Mouse (Mus musculus): ENCODE measurements at regions not wholly inside any gene's neighbourhood (a gene's known extent, or its start where the extent isn't known, plus 50 kb on each side); places are given as distances from the start of the nearest gene placed in this dataset.

DNA sequence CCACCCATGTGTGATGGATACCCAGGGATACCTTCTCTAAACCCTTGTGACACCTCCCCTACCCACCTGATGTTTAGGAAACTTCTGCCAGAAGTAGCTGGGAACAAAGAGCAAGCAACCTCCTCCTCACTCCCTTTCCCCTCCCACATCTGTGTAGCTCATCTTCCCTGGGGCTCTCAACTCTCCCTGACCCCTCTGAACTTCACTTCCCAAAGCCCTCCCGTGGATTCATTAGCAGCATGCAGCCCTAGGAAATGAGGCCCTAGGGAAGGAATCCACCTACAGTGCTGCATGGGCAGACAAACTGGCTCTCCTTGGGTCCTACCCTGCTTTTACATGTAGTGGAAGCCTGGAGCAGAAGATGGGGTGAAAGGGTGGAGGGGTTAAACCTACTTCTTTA lies 370.6 kb downstream of the Gm9195 start:
- ATAC-seq (replicated peaks; ENCODE audit: poor library complexity, severe bottlenecking): no peak

DNA sequence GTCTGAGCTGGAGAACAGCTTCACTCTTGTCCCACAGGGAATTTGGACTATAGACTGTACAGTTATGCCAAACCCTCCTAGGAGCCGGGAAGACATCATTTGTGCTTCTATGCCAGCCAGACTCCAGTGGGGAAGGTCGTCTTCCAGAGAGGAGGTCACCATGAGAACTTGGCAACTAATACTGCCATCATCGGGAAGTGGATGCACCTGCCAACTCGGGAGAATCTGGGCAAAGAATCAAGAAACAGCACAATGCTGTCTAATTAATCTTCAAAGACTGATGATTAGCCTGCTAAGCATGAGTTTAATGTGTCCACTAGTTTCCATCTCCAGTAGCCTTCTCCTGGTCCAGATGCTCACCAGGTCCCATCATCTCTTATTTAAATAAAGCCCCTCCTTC lies 374.8 kb downstream of the Gm9195 start:
- ATAC-seq (replicated peaks; ENCODE audit: poor library complexity, severe bottlenecking): no peak

DNA sequence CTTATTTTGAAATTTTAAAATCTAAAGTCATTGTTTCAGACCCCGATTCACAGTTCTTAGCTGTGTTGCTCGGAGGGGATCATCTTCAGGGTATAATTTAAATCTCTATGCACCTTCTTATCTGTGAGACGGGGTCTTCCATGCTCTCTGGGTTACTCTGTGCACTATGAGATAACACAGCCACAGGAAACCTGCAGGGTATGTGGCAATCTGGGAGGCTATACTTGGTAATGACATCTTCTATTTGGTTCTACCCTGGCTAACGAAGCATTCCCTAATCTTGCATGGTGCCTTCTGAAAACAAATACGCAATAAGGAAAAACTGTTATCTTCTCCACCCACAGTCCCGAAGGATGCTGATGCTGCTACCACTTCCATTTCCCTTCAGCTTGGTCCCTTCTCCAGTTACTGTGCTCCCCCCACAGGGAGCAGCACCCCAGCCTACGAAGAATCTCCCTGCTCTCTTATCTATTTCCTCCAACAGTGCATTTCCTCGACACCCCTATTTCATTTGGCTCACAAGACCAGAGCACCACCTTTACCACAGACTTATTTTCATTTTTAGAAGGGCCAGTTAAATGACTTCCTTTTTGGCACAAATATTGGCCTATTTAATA lies 378.2 kb downstream of the Gm9195 start:
- ATAC-seq (replicated peaks; ENCODE audit: poor library complexity, severe bottlenecking): peak; percentile 63

DNA sequence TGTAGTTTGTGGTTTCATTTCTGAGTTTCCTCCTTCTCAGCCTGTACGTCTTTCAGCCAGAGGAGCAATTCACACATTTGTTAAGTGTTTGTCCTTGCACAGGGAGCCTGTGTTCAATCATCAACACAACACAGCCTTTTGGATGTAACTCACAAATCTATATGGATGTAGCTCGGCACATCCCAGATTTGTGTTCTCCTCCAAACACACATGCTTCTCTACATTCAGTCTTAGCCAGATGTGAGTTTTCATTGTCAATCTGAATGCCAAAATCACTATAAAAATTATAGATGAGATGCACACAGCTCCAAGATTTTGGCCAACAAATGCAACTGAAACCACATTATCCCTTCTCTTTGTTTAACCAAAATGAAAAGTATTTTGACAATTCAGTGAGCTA lies 380.9 kb downstream of the Gm9195 start:
- ATAC-seq (replicated peaks; ENCODE audit: poor library complexity, severe bottlenecking): no peak

DNA sequence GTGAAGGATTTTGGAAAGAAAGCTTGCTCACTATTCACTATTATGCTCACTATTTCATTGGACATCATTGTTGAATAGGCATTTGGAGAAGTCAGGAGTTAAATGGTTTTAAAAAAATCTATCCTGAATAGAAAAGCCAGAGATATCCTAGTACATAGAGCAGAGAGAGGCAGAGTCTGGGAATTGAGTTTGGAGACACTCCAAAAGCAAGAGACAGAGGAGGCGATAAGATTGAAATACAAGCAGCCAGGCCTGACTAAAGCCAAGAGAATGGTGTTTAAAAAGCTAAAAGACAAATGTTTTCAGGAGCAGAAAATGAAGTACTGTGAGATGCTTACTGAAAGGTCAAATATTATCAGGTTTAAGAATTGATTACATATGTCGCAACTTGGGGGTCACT lies 400.1 kb downstream of the Gm9195 start:
- no peak for ATAC-seq (replicated peaks; ENCODE audit: poor library complexity, severe bottlenecking)

DNA sequence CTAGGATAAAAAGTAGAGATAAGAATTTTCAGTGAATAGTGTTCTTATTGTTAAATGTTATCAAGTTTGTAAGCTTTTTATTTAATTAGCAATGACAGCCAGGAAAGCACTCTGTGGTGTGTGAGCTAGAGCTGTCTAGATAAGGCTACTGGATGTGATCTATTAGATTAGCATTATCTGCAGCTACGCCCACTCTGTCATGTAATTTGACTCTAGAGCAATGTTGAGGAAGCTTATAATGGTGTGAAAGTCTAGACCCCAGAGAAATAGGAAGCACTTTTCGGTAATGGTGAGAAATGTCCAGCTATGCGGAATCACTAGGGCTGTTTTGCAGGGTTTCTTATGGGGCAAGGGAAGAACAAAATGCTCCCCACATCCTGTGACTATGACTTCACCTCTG lies 410.2 kb downstream of the Gm9195 start:
- ATAC-seq (replicated peaks; ENCODE audit: poor library complexity, severe bottlenecking): no peak

DNA sequence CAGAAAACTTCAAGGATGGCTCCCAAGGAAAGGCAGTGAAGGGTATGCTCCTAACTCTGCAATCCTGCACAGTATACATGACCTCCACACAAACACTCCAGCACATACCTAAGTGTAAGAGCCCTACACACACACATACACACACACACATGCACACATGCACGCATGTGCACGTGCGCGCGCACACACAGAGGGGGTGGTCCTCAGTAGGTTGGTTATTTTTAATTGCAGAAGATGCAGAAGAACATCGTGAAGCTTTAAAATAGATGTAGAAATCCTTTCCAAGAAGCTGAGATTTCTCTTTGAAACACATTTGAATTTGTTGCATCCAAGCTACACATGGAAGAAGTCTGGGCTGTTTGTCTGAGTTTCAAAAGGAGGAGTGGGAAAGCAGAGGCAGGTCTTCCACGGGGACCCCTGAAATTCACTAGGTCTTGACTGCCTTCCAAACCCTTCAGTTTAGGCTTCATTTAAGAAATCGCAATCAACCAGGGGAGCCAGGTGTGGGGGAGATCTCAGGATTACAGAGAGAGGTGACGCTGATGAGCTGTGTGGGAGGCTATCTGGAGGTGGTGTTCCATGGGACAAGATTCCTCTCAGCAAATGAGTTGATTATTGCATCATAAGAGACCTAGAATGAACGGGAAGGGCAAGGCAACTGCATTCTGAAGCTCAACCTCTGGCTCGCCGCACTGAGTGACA lies 427.4 kb downstream of the Gm9195 start:
- no peak for ATAC-seq (replicated peaks; ENCODE audit: poor library complexity, severe bottlenecking)

DNA sequence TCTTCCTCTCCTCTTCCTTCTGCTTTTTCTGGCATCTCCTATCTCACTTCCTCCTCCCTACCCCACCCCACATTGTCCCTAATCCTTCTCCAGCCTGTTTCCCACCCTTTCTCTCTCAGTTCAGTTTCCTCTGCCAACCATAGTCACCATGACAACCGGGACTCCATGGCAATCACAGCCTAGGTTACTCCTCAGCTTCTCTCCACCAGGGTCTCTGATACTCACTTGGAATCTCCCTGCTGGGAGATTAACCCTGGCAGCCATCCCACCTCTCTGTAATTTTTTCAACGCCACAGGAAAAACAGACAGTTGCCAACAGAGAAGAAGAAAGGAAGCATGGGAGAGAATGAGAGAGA lies 448.8 kb downstream of the Gm9195 start:
- no peak for ATAC-seq (replicated peaks; ENCODE audit: poor library complexity, severe bottlenecking)

DNA sequence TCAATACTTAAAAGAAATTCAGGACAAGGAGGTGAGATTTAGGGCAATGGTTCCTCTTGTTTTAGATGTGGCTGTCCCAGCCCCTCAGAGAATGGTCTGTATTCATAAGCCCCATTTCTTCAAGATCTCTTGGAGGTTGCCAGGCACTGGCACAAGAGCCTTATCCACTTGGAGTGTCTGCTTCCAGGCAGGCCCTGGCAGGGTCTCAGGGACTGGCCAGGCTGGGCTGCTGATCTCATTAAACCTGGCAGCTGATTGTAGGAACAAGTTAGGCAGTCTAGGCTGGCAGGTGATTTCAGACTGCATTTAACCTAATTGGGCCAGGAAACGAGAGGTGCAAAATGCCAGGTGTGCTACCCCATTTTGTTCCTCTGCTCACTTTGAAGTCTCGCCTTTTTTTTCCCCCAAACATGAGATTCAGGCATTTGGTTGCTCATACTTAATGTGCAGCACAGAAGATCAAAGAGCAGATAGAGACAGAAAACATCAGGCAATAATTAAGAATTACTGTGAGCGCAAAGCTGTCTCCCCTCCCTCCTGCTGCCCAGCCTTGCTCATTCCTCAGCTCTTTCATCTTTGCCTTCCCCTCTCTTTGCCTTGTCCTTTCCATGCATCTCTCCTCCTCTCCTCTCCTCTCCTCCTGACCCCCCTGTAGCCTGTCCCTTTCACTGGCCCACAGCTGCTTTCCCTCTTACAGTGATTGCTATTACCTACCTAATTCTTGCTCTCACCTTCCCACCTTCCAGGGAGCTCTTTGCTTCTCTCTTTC lies 449.3 kb downstream of the Gm9195 start:
- no peak for ATAC-seq (replicated peaks; ENCODE audit: poor library complexity, severe bottlenecking)

DNA sequence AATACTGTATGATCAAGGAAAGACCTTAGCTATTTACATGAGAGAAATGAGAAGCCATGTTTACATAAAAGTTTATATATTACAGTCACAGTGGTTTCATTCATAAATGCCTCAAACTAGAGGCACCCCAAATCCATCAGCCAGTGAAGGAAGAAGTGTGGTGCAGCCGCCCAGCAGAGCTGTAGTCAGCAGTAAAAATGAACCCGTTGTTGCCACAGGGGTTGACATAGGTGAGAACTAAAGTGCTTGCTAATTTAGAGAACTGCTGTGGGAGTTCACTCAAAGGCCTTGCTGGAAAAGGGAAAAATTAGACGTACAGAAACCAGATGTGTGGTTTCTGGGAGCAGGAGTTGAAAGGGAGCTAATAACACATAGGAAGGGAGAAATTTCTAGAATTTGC lies 461.2 kb downstream of the Gm9195 start:
- ATAC-seq (replicated peaks; ENCODE audit: poor library complexity, severe bottlenecking): no peak

DNA sequence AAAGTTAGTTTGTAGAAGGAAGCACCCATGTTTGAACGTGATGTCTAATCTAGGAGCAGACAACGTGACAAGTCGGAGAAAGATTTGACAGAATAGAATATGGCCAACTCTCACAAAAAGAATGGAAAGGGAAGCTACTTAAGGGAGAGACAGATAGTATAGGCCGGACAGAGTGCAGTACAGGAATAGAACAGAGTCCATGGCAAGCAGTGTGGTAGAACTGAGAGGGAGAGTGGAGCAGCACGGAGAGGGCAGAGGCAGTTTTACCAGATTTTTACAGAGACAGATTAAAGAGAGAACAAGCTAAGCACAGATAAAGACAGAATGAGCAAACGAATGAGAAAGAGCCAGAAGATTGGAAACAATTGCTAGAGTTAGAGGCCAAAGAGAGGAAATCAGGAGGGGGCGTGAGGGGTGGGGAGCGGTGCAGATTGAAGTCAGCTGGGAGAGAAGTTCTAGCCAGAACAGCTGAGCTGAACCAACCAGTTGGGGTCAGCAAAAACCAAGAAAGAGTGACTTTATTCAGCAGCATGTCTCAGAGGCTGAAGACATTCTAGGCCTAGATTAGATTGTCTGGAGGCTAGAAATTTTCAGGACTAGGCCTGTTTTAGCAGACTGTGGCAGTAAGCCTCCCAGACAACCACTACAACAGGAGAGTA lies 464.1 kb downstream of the Gm9195 start:
- ATAC-seq (replicated peaks; ENCODE audit: poor library complexity, severe bottlenecking): no peak

DNA sequence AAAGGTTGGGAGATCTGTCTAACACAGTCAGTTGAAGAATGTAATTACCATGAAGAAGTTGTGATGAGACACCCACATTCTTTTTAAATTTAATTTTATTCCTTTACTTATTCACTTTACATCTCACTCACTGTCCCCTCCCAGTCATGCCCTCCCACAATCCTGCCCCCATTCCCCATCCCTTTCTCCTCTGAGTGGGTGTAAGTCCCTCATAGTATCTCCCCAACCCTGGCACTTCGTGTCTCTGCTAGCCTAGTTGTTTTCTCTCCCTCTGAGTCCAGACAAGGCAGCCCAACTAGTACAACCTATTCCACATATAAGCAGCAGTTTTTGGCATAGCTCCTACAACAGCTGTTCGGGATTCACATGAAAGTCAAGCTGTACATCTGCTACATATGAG lies 487.3 kb downstream of the Gm9195 start:
- no peak for ATAC-seq (replicated peaks; ENCODE audit: poor library complexity, severe bottlenecking)

DNA sequence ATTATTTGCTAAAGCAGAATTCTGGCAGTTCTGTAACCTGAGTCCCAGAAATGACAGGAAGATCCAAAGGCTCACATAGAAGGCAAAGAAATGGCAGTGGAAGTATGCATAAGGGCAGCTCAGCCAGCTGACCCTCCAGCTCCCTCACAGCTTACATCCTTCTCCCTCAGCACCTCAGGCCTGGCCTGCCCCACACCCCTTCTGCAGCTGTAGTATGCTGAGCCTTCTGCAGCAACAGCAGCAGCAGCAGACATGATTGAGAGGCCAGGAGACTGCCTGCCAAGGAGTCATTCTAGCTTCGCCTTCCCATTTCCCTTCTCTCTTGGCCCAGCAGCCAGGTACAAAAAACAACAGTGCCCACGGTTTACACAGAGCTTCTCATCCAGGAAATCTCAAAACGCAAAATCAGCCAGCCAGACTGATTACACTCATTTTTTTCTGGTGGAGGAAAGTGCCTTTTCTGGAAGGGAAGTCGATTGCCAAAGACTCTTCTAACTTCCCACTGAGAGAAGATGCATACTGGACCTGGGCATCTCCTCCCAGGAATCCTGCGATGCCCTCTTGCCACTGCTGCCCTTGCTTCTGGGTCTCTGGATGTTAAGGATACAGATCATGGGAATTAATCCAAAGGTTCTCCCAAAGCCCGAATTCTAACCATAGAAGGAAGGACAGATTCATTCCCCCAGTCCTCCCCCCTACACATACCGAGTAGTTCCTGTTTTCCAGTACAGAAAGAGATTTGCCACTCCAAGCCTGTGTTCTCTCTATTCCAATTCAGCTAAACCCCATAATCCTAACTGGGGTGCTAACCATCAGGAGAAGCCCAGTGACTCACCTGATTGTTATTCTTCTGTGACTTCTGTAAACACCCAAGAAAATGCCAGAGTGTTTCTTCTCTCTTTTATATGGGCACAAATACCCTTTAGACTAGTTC lies 489.2 kb downstream of the Gm9195 start:
- ATAC-seq (replicated peaks; ENCODE audit: poor library complexity, severe bottlenecking): no peak

DNA sequence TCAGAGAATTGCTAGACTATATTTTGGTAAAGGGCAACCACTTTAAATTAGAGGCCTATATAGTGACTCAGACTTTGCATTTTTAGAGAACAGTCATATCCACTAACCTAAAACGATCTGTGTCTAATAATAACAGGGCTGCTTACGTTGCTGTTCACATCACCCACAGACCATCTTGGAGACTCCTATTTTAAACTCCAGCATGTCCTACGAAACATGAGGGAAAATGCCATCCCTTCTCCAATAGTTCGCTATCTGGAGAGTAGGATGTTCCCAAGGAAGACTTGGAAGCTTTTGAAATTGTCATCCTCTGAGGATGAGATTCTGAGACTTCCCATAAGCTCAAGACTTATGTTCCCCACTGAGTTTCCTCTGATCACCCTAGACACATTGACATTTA lies 518.6 kb downstream of the Gm9195 start:
- no peak for ATAC-seq (replicated peaks; ENCODE audit: poor library complexity, severe bottlenecking)

DNA sequence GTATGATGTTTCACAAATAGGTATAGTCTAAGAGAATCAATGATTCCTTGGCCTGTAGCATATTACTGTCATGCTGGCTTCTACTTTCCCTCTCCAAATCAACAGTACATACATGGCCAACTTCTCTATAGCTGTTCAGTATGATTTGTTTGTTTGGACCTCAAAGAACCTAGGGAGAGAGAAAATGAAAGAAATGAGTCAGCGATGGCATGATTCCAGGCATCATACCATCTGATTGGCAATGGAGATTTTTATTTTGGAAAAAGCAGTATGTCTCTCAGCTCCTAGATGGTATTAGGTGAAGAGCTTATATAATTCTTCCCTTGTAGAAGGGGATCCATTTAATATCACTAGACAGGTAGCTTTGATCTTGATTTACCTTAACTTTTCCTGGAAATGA lies 519.1 kb downstream of the Gm9195 start:
- no peak for ATAC-seq (replicated peaks; ENCODE audit: poor library complexity, severe bottlenecking)

DNA sequence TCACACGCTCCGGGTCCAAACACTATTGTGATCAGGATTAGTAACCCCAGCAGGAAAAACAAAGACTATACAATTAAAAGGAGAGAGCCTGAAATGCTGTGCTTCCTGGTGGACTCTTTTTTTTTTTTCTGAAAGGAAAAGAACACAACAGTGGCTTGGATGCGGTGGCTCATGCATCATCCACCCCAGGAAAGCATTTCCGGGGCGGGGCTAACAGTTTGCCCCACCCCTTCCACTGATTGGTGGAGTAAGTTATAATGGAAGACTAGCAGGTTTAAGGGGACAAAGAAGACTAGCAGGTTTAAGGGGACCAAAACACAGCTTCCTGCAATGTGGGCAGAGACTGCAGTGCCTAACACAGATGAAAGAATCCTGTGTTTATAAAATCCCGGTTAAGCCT lies 524.0 kb downstream of the Gm9195 start:
- no peak for ATAC-seq (replicated peaks; ENCODE audit: poor library complexity, severe bottlenecking)

DNA sequence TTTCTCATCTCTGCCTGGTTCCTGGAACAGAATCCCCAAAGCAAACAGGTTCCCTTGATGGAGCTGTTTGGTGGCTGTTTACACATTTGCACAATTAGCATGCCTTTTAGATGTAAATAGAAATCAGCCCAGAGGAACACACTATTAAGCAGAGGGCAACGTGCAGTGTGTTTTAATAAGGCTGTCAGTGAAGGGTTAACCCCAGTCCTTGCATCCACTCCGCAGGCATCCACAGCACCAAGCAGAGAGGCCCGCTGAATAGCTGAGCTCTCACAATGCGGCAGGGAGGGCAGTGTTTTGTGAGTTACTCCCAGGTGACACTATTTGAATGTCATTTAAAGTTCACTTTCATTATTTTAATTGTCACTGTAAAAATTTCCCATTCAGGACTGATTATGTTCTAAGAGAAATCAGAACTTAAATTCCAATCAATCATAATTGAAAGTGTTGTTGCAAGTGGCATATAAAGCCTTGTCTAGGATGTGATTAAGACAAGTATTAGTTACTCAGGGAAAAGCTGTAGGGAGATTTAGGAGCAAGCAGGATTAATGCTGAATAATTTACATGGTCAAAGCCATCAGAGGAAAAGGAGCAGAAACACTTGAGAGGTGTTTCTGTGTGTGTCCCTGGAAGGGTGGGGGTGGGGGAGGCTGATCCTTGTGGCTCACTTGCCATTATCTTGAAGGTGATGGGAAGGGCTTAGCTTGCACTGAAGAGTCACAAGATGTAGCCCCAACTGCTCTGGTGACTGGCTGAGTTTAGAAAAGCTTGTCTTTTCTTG lies 528.1 kb downstream of the Gm9195 start:
- ATAC-seq (replicated peaks; ENCODE audit: poor library complexity, severe bottlenecking): no peak

DNA sequence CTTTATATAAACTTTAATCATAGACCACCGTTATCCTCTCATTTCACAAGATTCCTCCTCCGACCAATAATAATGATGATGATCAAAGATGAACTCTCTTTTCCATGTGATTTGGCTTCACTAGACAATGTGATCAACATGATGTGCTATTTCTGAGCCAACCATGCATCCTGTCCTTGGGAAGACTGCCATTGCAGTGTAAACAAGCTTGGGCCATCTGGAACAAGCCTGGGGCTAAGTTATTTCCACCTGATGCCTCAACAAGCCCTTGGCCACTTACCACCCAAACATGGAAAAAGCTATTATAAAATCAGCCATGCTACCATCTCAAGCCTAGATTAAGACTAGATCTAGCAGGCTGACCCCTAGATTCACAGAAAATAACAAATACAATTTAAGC lies 542.9 kb downstream of the Gm9195 start:
- ATAC-seq (replicated peaks; ENCODE audit: poor library complexity, severe bottlenecking): no peak

DNA sequence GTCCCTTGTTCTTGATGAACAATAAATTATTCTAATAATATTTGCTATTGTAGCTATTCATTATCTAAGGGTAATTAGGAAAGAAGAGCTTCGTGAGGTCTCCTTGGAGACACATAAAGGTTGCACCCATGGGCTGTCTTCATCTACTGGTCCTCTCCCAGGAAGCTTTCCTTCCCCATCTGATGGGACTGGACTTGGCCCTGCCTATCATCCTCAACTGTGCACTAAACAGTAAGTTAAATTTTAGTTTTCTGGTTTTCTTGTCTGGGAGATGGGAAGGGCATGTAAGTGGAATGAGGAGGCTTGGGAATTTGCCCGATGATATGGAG lies 554.5 kb downstream of the Gm9195 start:
- ATAC-seq (replicated peaks; ENCODE audit: poor library complexity, severe bottlenecking): no peak
